Mouse (Mus musculus) embryonic fibroblast, embryonic 13.5 days (primary cell): Measurements from ENCODE around the gene Sfxn5.

ENCODE experiments used
- CTCF ChIP-seq: IDR thresholded peaks from 2 replicates; pipeline ENCODE4 v1.5.1; 2011; ENCODE audit warnings: mild to moderate bottlenecking, control low read depth, low read length, moderate library complexity, borderline replicate concordance; ENCODE audit not compliant: insufficient read depth
- POLR2A ChIP-seq: IDR thresholded peaks from 2 replicates; pipeline ENCODE4 v1.6.1; 2011; ENCODE audit warnings: low read depth, mild to moderate bottlenecking, control low read depth, low read length, moderate library complexity

DNA sequence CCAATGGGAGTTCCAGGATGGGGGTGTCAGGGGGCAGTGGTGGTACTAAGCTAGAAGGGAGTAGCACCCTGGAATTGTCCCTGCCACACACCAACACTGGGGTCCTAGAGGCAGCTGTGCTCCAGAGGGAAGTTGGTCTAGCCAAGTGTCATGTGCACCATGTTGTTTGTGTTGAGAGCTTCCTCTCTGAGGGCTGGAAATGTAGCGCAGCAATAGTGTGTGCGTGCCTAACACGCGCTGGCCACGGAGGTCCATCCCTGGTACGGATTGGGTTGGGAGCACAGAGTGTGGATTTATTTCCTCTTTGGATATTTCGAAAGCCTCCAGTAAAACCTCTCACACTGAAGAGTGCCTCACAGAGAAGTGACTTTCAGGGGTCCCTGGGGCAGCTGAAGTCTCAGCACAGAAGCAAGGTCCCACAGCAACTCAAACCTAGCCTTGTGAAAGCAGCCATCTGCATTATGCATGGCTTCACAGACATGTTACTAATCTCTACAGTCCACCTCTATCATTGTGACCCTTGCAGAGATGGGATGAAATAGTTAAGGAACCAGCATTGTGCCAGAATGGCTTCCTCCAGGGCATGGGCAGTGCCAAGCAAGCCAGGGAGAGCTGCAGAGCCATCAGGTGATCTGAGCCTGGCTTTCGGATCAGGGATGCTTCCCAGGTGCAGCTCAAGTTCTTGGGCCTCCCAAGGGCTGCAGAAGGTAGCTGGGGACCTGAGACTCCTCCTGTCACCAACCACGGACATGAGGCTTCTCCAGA is 37.6 kb upstream of the Sfxn5 start:
- TF ChIP-seq CTCF (no peak), POLR2A (no peak)
